Mouse (Mus musculus) adrenal gland, postnatal 36 days (tissue): Measurements from ENCODE around the gene Nsg2. TPM values are rescaled to one million over a fixed set of nuclear protein-coding genes. Genes with fewer than 3 reads are reported as not detected.

Experiments used
- DNase-seq, 2 experiments: peaks; one replicate each; pipeline ENCODE4 v3.0.0; 2021; ENCODE audit warnings: mixed read lengths in 1 of 2
- total RNA-seq, 2 experiments: library from RNA; stranded (reverse); gene quantifications; 2 replicates each; pipeline ENCODE4 v1.2.3; 2021

The Nsg2 gene
- total RNA-seq, 2 experiments from 2014 or later: 24.3 to 26.1 TPM

- no peak for DNase-seq
Observed at GRCm38 (mm10) chr11:32083462-32083861, 83.2 kb downstream of the Nsg2 start.

GRCm38 (mm10) chr11:32086525-32086924 lies 86.3 kb downstream of the Nsg2 start:
- DNase-seq: no peak

- peak; percentile 5 to 9 for DNase-seq
Observed at GRCm38 (mm10) chr11:32087376-32087775, 87.1 kb downstream of the Nsg2 start.

- no peak for DNase-seq
Observed at GRCm38 (mm10) chr11:32087779-32088442, 87.6 kb downstream of the Nsg2 start.

- no peak for DNase-seq
Observed at GRCm38 (mm10) chr11:32095793-32096192, 95.5 kb downstream of the Nsg2 start.

GRCm38 (mm10) chr11:32096346-32096745 lies 96.1 kb downstream of the Nsg2 start:
- no peak for DNase-seq

GRCm38 (mm10) chr11:32101059-32101632 lies 100.9 kb downstream of the Nsg2 start:
- no peak for DNase-seq

GRCm38 (mm10) chr11:32102976-32103375 lies 102.7 kb downstream of the Nsg2 start:
- DNase-seq: no peak

GRCm38 (mm10) chr11:32104406-32105116 lies 104.3 kb downstream of the Nsg2 start:
- no peak for DNase-seq

GRCm38 (mm10) chr11:32105750-32106646 lies 105.7 kb downstream of the Nsg2 start:
- no peak for DNase-seq

- no peak for DNase-seq
Observed at GRCm38 (mm10) chr11:32106647-32106985, 106.4 kb downstream of the Nsg2 start.

- no peak for DNase-seq
Observed at GRCm38 (mm10) chr11:32108441-32108840, 108.2 kb downstream of the Nsg2 start.

Other genes starting within 250 kb of the Nsg2 start
- gene Cpeb4, start 128.3 kb upstream of the Nsg2 start, total RNA-seq: 100 to 1,000 TPM; 136 to 373 TPM
- not detected for gene 4930524B15Rik, start 34.9 kb upstream of the Nsg2 start, total RNA-seq
- under 1 TPM; 0.26 to 0.96 TPM for gene Il9r, start 199.8 kb downstream of the Nsg2 start, total RNA-seq
- 10 to 100 TPM; 14.8 to 19.4 TPM for gene Snrnp25, start 205.0 kb downstream of the Nsg2 start, total RNA-seq
- gene Rhbdf1, start 221.8 kb downstream of the Nsg2 start, total RNA-seq: 10 to 100 TPM; 24.7 to 36.8 TPM
- gene Mpg, start 226.0 kb downstream of the Nsg2 start, total RNA-seq: 10 to 100 TPM; 22.1 to 22.7 TPM